Mouse (Mus musculus): ENCODE data around the gene Ccdc71l. TPM values are rescaled to one million over a fixed set of nuclear protein-coding genes. Genes with fewer than 3 reads are reported as not detected.

The Ccdc71l gene
- polyA plus RNA-seq (2012), result 22.9 and 28.6 TPM in 2 replicates

GRCm38 (mm10) chr12:32378528-32379295 lies at the start of gene Ccdc71l:
Gene Ccdc71l (plus strand): TSS chr12:32378704.
- no peak for TF ChIP-seq GATA1 (IDR thresholded peaks at IDR 0.05; ENCODE audit: low read length)

- TF ChIP-seq GATA1 (IDR thresholded peaks at IDR 0.05; ENCODE audit: low read length), result no peak
Observed at GRCm38 (mm10) chr12:32339078-32339477, 39.4 kb upstream of the Ccdc71l start.

DNA sequence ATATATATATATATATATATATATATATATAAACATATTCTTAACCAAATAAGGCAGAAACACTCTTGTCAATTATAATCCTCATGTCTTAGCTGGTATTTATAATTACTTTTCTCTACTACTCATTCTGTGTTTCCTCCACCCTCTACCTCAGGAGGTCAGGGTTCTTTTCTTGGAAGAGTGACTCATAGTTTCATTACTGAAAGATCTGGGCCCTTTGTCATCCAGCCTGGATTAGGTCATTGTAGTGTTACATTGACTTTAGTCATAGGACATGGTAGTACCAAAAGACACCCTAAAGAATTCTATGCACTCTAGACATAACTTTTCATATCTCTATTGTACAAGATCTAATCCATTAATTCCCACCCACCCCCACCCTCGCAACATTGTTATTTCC lies 35.0 kb upstream of the Ccdc71l start:
- no peak for TF ChIP-seq GATA1 (IDR thresholded peaks at IDR 0.05; ENCODE audit: low read length)

GRCm38 (mm10) chr12:32346121-32346520 lies 32.4 kb upstream of the Ccdc71l start:
- TF ChIP-seq GATA1 (IDR thresholded peaks at IDR 0.05; ENCODE audit: low read length), result no peak

- no peak for TF ChIP-seq GATA1 (IDR thresholded peaks at IDR 0.05; ENCODE audit: low read length)
Observed at GRCm38 (mm10) chr12:32348493-32348892, 30.0 kb upstream of the Ccdc71l start.

GRCm38 (mm10) chr12:32351874-32352273 lies 26.6 kb upstream of the Ccdc71l start:
- TF ChIP-seq GATA1 (IDR thresholded peaks at IDR 0.05; ENCODE audit: low read length), result no peak

DNA sequence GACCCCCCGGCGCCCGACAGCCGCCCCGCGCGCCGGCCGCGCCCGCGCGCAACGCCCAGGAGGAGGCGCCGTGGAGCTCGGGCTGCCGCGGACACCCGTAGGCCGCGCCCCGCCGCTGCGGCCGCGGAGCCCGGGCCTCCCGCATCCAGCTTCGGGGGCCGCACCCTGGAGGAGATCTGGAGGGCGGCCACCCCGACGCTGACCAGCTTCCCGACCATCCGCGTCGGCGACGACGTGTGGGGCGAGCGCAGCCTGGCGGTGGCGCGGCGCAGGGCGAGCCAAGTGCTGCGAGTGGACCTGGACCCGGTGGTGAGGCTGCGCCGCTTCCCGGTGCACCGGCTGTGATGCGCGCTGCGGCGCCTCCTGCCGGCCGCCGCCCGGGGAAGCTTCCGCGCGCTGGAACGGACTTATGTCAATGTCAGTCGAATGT lies 807 bp downstream of the Ccdc71l start:
- no peak for TF ChIP-seq GATA1 (IDR thresholded peaks at IDR 0.05; ENCODE audit: low read length)

DNA sequence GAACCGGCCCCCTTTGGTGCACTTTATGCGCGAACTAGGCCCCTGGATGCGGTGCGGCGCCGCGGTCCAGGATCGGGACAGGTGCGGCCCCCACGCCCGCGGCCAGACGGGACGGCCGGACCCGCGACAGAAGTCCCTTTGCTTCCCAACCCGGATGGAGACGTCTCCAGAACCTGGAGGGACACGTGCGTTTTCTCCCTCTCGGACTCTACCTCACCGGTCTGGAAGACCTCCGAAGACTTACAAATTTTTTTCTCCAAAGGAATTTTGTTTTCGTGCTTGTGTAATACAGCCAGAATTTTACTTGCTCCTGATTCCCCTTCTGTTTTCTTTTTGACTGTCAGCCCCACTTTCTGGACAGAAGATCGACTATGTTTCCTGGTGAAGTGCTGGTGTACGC lies 1.2 kb downstream of the Ccdc71l start:
- TF ChIP-seq GATA1 (IDR thresholded peaks at IDR 0.05; ENCODE audit: low read length), result no peak

- no peak for TF ChIP-seq GATA1 (IDR thresholded peaks at IDR 0.05; ENCODE audit: low read length)
Observed at GRCm38 (mm10) chr12:32380457-32380856, 2.0 kb downstream of the Ccdc71l start.

DNA sequence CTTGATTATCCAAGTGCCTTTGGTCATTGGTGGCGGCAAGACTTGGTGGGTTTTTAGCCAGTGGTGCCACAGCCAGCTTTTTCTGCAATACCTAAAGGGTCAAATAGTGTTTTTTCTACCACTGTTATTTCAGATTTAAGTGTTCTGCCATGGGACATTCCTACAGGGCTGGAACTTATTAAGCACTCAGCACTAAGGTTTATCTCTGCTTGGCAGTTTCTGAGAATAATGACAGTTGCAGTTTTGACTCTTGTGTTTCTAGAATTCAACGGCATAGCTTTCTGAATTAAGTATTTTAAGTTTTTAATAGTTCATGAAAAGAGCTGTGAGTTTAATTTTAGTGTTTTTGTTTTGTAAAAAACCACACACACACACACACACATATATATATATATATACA lies 2.5 kb downstream of the Ccdc71l start:
- TF ChIP-seq GATA1 (IDR thresholded peaks at IDR 0.05; ENCODE audit: low read length), result no peak

DNA sequence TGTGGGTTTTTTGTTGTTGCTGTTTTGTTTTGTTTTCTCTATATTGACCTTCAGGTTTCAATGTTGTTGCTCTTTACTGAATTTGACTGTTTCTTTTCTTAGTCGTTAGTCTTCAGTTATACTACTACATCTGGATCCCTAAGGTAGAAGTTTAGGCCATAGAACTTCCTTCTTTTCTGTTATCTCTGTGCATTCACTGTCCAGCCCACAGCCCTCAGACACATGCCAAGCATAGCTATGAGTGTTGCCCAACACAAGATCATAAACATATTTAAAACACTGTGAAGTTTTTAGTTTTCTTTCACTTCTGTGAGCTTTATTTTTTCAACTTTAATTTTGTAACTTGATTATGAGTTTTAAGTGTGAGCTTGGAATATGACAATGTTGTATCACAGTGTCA lies 41.0 kb downstream of the Ccdc71l start:
- TF ChIP-seq GATA1 (IDR thresholded peaks at IDR 0.05; ENCODE audit: low read length), result no peak

- TF ChIP-seq GATA1 (IDR thresholded peaks at IDR 0.05; ENCODE audit: low read length), result no peak
Observed at GRCm38 (mm10) chr12:32427832-32428231, 49.3 kb downstream of the Ccdc71l start.

DNA sequence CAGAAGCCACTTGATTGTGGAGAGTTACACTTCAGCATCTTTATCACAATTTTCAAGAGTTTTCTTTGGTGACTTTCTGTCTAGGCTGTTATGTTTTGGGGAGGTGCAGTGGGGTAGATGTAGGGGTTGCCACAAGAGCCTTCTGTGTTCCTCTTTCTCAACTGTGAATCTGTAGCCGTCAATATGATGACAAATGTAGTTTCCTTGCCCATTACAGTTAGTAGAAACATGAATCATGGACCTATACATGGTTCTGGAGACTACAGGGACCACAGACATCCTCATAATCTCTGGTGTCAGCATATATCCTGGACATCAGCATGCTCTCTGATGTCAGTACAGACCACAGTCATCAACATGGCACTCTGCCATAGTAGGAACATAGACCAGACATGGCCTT lies 52.5 kb downstream of the Ccdc71l start:
- no peak for TF ChIP-seq GATA1 (IDR thresholded peaks at IDR 0.05; ENCODE audit: low read length)

Other genes starting within 250 kb of the Ccdc71l start
- gene Pik3cg, start 170.0 kb upstream of the Ccdc71l start, polyA plus RNA-seq (2012), result 0.27 and 0.54 TPM in 2 replicates